Comparison of ENCODE assay signal across 19 mouse cellular contexts in genomic region chr12:28353140-28353539, GRCm38 (mm10).
DNase-seq lines count a peak whose midpoint lies in the region; ATAC-seq and TF ChIP-seq lines count a peak whose summit lies in the region.
"Had no signal": no experiment of that assay in that cellular context is flagged by ENCODE, and none has a peak within 500 bp of the region (broad histone marks: within the 10 kb centered on the region; RNA-seq: fewer than 3 reads in every experiment).

No protein-coding gene starts in this region.

- DNase-seq in heart, adult 11 months, result peak; percentile 54
- DNase-seq in heart, adult 9 months (ENCODE audit: low spot score in 2 of 2), result no peak
- DNase-seq in stomach, postnatal 0 days (ENCODE audit: low spot score), result no peak
- peak; percentile 41 for DNase-seq in liver, embryonic 11.5 days (ENCODE audit: low spot score)
- DNase-seq in ovary, postnatal 36 days (ENCODE audit: low spot score), result no peak
- DNase-seq: adrenal gland, postnatal 14 days; cerebellum, postnatal 10 days; gastrocnemius, adult 2 months; kidney, adult 11 months; right cerebral cortex, postnatal 25 days; thymus, postnatal 14 days had no signal

- H3K4me3 ChIP-seq in stomach, embryonic 14.5 days (ENCODE audit: low read depth, low read length), result no peak overlapping the region
- no peak overlapping the region for H3K4me3 ChIP-seq in stomach, postnatal 0 days (ENCODE audit: low read depth, low read length)
- no peak overlapping the region for H3K4me3 ChIP-seq in liver, embryonic 11.5 days (ENCODE audit: low read depth, low read length)
- H3K4me3 ChIP-seq in stomach, embryonic 15.5 days (replicated peaks), result no peak overlapping the region
- H3K4me3 ChIP-seq: embryonic facial prominence, embryonic 12.5 days; gastrocnemius, adult 2 months; heart, embryonic 13.5 days; hindbrain, embryonic 15.5 days; midbrain, embryonic 13.5 days; myocyte had no signal

- H3K27me3 ChIP-seq in stomach, embryonic 14.5 days (ENCODE audit: control insufficient read depth, insufficient read depth, low read length), result no peaks in the 10 kb centered on the region
- H3K27me3 ChIP-seq in stomach, postnatal 0 days (ENCODE audit: control insufficient read depth, insufficient read depth, low read length), result no peaks in the 10 kb centered on the region
- H3K27me3 ChIP-seq in liver, embryonic 11.5 days (replicated peaks; ENCODE audit: control insufficient read depth, insufficient read depth, low read length), result no peaks in the 10 kb centered on the region
- H3K27me3 ChIP-seq in stomach, embryonic 15.5 days (replicated peaks), result no peaks in the 10 kb centered on the region
- H3K27me3 ChIP-seq: CH12.LX; embryonic facial prominence, embryonic 12.5 days; heart, embryonic 13.5 days; hindbrain, embryonic 15.5 days; midbrain, embryonic 13.5 days had no signal

- H3K4me2 ChIP-seq in stomach, embryonic 14.5 days (replicated peaks; ENCODE audit: low read depth, low read length), result no peak overlapping the region
- H3K4me2 ChIP-seq in stomach, postnatal 0 days (replicated peaks; ENCODE audit: low read depth), result no peak overlapping the region
- no peak overlapping the region for H3K4me2 ChIP-seq in liver, embryonic 11.5 days
- H3K4me2 ChIP-seq in stomach, embryonic 15.5 days, result no peak overlapping the region
- H3K4me2 ChIP-seq: embryonic facial prominence, embryonic 12.5 days; heart, embryonic 13.5 days; hindbrain, embryonic 15.5 days; midbrain, embryonic 13.5 days had no signal

- peak; percentile 65; the same call in 1 of the 2 replicates for ATAC-seq in stomach, embryonic 14.5 days (ENCODE audit: insufficient number of reproducible peaks, insufficient read depth, low FRiP score, low read depth)
- ATAC-seq in stomach, postnatal 0 days (ENCODE audit: low FRiP score, low TSS enrichment), result no peak
- peak; percentile 61 for ATAC-seq in liver, embryonic 11.5 days (replicated peaks; ENCODE audit: low FRiP score)
- ATAC-seq in stomach, embryonic 15.5 days (ENCODE audit: insufficient read depth, low FRiP score, low read depth), result 0 out of 2 replicates have a peak, but pooled peaks have one; percentile 18
- ATAC-seq: midbrain, embryonic 13.5 days had no signal

- no peak for TF ChIP-seq EP300 in stomach, postnatal 0 days (optimal IDR thresholded peaks at IDR 0.05)

- H3K9me3 ChIP-seq in stomach, embryonic 14.5 days (ENCODE audit: control insufficient read depth, low read depth, low read length), result no peaks in the 10 kb centered on the region
- no peaks in the 10 kb centered on the region for H3K9me3 ChIP-seq in stomach, postnatal 0 days (ENCODE audit: control insufficient read depth, low read length)
- H3K9me3 ChIP-seq in liver, embryonic 11.5 days (ENCODE audit: control insufficient read depth, low read length), result no peaks in the 10 kb centered on the region
- H3K9me3 ChIP-seq in stomach, embryonic 15.5 days, result no peaks in the 10 kb centered on the region
- H3K9me3 ChIP-seq: embryonic facial prominence, embryonic 12.5 days; heart, embryonic 13.5 days; hindbrain, embryonic 15.5 days; midbrain, embryonic 13.5 days had no signal

- H3K36me3 ChIP-seq in stomach, embryonic 14.5 days (ENCODE audit: control insufficient read depth, insufficient read depth, low read length), result no peaks in the 10 kb centered on the region
- H3K36me3 ChIP-seq in stomach, postnatal 0 days (ENCODE audit: control insufficient read depth, insufficient read depth, low read length), result no peaks in the 10 kb centered on the region
- no peaks in the 10 kb centered on the region for H3K36me3 ChIP-seq in liver, embryonic 11.5 days (ENCODE audit: control insufficient read depth, insufficient read depth, low read length)
- no peaks in the 10 kb centered on the region for H3K36me3 ChIP-seq in stomach, embryonic 15.5 days
- H3K36me3 ChIP-seq: embryonic facial prominence, embryonic 12.5 days; heart, embryonic 13.5 days; hindbrain, embryonic 15.5 days; midbrain, embryonic 13.5 days had no signal

- no peaks in the 10 kb centered on the region for H3K4me1 ChIP-seq in stomach, embryonic 14.5 days (ENCODE audit: control insufficient read depth, insufficient read depth, low read length)
- no peaks in the 10 kb centered on the region for H3K4me1 ChIP-seq in stomach, postnatal 0 days (replicated peaks; ENCODE audit: control insufficient read depth, insufficient read depth)
- peaks cover 5% of the 10 kb centered on the region; the same call in 1 of the 2 replicates for H3K4me1 ChIP-seq in liver, embryonic 11.5 days (replicated peaks; ENCODE audit: control insufficient read depth, insufficient read depth, low read length)
- H3K4me1 ChIP-seq in stomach, embryonic 15.5 days, result peaks cover 3% of the 10 kb centered on the region; the same call in 1 of the 2 replicates
- H3K4me1 ChIP-seq: hindbrain, embryonic 15.5 days; midbrain, embryonic 13.5 days had no signal

- no peak for TF ChIP-seq CTCF in stomach, postnatal 0 days (IDR thresholded peaks at IDR 0.05; ENCODE audit: low read depth)

- WGBS in stomach, embryonic 14.5 days, result 30% methylated on average over 3 of the region's 3 CpGs
- WGBS in stomach, postnatal 0 days, result 30% methylated on average over 3 of the region's 3 CpGs
- WGBS in liver, embryonic 11.5 days, result 39% methylated on average over 3 of the region's 3 CpGs
- WGBS in stomach, embryonic 15.5 days, result 40% methylated on average over 3 of the region's 3 CpGs

- no peak overlapping the region for H3K9ac ChIP-seq in stomach, embryonic 14.5 days (replicated peaks; ENCODE audit: low read depth, low read length)
- H3K9ac ChIP-seq in stomach, postnatal 0 days (ENCODE audit: low read length), result no peak overlapping the region
- H3K9ac ChIP-seq in liver, embryonic 11.5 days (ENCODE audit: low read depth, low read length), result no peak overlapping the region
- H3K9ac ChIP-seq in stomach, embryonic 15.5 days, result no peak overlapping the region
- H3K9ac ChIP-seq: embryonic facial prominence, embryonic 12.5 days; heart, embryonic 13.5 days; hindbrain, embryonic 15.5 days; midbrain, embryonic 13.5 days had no signal

- H3K27ac ChIP-seq in stomach, embryonic 14.5 days (ENCODE audit: low read length), result no peak overlapping the region
- H3K27ac ChIP-seq in stomach, postnatal 0 days (replicated peaks), result no peak overlapping the region
- H3K27ac ChIP-seq in liver, embryonic 11.5 days (ENCODE audit: low read depth, low read length), result no peak overlapping the region
- no peak overlapping the region for H3K27ac ChIP-seq in stomach, embryonic 15.5 days
- H3K27ac ChIP-seq: gastrocnemius, adult 2 months; heart, embryonic 13.5 days; hindbrain, embryonic 15.5 days; midbrain, embryonic 13.5 days had no signal

Comparison
In these comparisons a context has a peak if more than half of its experiments do, and no peak if none do; other contexts are left out.
1. DNase-seq: peak in heart, adult 11 months (single experiment) and liver, embryonic 11.5 days (single experiment); none in heart, adult 9 months (0 of 2), stomach, postnatal 0 days (single experiment) and ovary, postnatal 36 days (single experiment).